Mouse (Mus musculus): ENCODE results near the gene Rnasel.

Gene Rnasel

GRCm38 (mm10) chr1:153769998-153770775, 21.0 kb downstream of the Rnasel start:
- DNase-seq (ENCODE audit: low spot score): no peak

GRCm38 (mm10) chr1:153770776-153771167, 21.5 kb downstream of the Rnasel start:
- no peak for DNase-seq (ENCODE audit: low spot score)

- DNase-seq (ENCODE audit: low spot score): no peak
Measured at GRCm38 (mm10) chr1:153775174-153775573, 25.9 kb downstream of the Rnasel start.

GRCm38 (mm10) chr1:153776257-153776656, 27.0 kb downstream of the Rnasel start:
- no peak for DNase-seq (ENCODE audit: low spot score)

GRCm38 (mm10) chr1:153778205-153778604, 29.0 kb downstream of the Rnasel start:
- no peak for DNase-seq (ENCODE audit: low spot score)

- no peak for DNase-seq (ENCODE audit: low spot score)
Measured at GRCm38 (mm10) chr1:153783339-153783738, 34.1 kb downstream of the Rnasel start.

GRCm38 (mm10) chr1:153785608-153786007, 36.4 kb downstream of the Rnasel start:
- DNase-seq (ENCODE audit: low spot score): no peak

- DNase-seq (ENCODE audit: low spot score): no peak
Measured at GRCm38 (mm10) chr1:153790708-153791107, 41.5 kb downstream of the Rnasel start.

GRCm38 (mm10) chr1:153794241-153794640, 45.0 kb downstream of the Rnasel start:
- no peak for DNase-seq (ENCODE audit: low spot score)

GRCm38 (mm10) chr1:153802691-153803090, 53.5 kb downstream of the Rnasel start:
- DNase-seq (ENCODE audit: low spot score): no peak

- no peak for DNase-seq (ENCODE audit: low spot score)
Measured at GRCm38 (mm10) chr1:153803530-153803929, 54.3 kb downstream of the Rnasel start.

GRCm38 (mm10) chr1:153807390-153807993, 58.3 kb downstream of the Rnasel start:
- no peak for DNase-seq (ENCODE audit: low spot score)
